Mouse (Mus musculus): Measurements from ENCODE around the gene Gpr132.

Gene Gpr132

GRCm38 (mm10) chr12:112868178-112869087 is at the start of gene Gpr132:
Gene Gpr132 (minus strand): TSS chr12:112868228.
- no peak for DNase-seq (ENCODE audit: low read depth)

DNA sequence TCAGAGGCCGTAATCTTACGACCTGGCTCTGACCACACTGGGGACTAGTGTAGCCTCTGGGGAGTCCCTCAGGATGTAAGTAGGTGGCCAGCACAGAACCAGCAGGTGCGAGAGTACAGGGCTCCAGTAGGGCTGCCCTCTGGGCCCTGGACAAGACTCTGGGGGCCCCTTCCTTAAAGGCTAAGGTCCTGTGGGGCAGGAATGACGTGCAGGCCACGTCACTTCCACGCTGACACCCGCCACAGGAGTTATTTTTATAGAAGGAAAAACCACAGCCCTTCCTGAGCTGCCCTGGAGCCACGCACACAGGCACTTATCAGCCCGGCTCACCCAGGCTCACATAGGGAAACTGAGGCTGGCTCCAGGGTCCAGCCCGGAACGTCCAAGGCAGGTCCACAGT is 49.5 kb upstream of the Gpr132 start:
- no peak for DNase-seq (ENCODE audit: low read depth)

GRCm38 (mm10) chr12:112916698-112917400 is 48.8 kb upstream of the Gpr132 start:
- DNase-seq (ENCODE audit: low read depth): no peak

GRCm38 (mm10) chr12:112915587-112915986 is 47.6 kb upstream of the Gpr132 start:
- no peak for DNase-seq (ENCODE audit: low read depth)

GRCm38 (mm10) chr12:112914527-112914926 is 46.5 kb upstream of the Gpr132 start:
- no peak for DNase-seq (ENCODE audit: low read depth)

DNA sequence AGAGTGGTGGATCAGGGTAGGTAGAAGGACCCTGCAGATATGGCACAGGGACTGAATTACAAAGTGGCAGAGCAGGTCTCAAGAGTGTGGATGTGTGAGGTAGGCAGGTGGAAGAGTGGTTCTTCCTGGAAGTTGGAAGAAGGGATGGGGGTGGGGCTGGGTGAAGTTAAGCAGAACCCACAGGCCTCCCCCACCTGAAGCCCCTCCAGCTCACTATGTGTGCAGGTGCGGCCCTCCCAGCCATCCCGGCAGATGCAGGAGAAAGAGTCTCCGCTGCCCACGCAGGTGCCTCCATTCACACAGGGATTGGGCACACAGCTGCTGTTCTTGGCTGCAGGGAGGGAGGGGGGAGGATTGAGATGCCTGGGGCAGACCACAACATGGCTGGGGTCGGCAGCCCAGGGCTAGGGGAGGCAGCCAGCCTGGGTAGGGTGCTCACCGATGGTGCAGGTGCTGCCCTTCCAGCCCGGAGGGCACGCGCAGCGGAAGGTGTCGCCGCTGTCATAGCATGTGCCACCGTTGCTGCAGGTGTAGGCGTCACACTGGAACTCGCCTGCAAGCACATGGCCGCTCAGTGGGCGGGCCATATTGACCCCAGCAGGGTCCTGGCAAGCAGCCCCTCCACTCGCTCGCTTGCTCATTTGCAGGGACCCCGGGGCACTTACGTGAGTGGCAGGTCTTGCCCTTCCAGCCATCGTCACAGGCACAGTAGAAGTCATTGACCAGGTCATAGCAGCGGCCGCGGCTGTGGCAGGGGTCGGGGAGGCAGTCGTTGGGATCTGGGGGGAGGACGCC is 45.1 kb upstream of the Gpr132 start:
- no peak for DNase-seq (ENCODE audit: low read depth)

- no peak for DNase-seq (ENCODE audit: low read depth)
These were observed 43.7 kb upstream of the Gpr132 start for GRCm38 (mm10) chr12:112911701-112912100.

GRCm38 (mm10) chr12:112908991-112909390 is 41.0 kb upstream of the Gpr132 start:
- no peak for DNase-seq (ENCODE audit: low read depth)

DNA sequence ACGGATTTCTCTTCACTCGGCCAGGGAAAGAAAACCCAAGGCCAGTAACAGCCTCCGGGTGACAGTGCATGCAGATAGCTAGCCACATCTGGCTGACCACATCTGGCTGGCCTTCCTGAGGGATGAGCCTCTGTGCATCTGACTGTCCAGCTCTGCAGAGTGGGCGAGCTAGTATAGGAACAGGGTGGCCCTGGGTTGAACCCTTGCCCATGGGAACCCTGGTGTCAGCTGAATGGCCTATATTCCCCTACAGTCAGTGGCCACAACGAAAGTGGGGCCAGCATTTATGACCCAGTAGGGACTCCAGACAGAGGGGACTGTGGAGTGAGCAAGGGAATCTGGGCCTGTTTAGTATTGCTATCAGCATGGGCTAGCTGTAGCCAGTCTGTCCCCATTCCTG is 37.0 kb upstream of the Gpr132 start:
- no peak for DNase-seq (ENCODE audit: low read depth)

- DNase-seq (ENCODE audit: low read depth): no peak
These were observed 35.9 kb upstream of the Gpr132 start for GRCm38 (mm10) chr12:112903941-112904340.

DNA sequence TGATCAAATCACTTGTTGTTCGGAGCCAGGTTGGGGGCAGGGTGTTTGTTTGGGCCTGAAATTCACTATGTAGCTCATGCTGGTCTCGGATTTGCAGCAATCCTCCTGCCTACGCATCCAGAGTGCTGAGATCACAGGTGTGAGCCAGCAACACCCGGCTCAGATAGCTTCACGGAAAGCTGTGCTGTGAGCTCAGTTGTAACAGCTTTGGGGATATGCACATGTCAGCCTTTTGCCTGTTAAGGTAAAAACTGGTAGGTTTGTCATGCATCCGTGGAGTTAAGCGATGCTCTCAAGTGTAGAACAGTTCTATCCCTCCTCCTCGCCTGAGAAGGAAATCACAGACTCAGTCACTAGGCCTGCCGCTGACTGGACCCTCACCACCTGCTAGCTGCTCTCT is 32.6 kb upstream of the Gpr132 start:
- no peak for DNase-seq (ENCODE audit: low read depth)

GRCm38 (mm10) chr12:112898960-112899359 is 30.9 kb upstream of the Gpr132 start:
- DNase-seq (ENCODE audit: low read depth): no peak

- DNase-seq (ENCODE audit: low read depth): no peak
These were observed 30.3 kb upstream of the Gpr132 start for GRCm38 (mm10) chr12:112898351-112898750.

GRCm38 (mm10) chr12:112897522-112898212 is 29.6 kb upstream of the Gpr132 start:
- no peak for DNase-seq (ENCODE audit: low read depth)

DNA sequence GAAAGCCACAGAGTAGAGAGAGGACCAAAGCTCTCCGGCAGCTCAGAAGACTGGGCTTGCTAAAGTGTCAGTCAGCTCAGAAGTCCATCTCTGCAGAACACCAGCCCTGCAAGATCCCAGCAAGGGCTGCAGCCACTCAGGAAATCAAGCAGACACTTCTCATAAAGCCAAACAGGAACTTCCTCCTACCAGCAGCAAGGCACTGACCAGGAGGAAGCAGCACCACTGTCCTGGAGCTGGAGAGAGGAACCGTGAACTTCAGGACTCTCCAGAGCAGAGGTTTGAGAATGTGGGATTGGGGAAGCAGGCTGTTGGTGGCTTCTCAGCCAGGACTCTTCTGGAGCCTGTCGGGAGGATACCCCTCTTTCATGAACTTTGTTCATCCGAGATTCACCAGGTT is 26.9 kb upstream of the Gpr132 start:
- DNase-seq (ENCODE audit: low read depth): no peak

DNA sequence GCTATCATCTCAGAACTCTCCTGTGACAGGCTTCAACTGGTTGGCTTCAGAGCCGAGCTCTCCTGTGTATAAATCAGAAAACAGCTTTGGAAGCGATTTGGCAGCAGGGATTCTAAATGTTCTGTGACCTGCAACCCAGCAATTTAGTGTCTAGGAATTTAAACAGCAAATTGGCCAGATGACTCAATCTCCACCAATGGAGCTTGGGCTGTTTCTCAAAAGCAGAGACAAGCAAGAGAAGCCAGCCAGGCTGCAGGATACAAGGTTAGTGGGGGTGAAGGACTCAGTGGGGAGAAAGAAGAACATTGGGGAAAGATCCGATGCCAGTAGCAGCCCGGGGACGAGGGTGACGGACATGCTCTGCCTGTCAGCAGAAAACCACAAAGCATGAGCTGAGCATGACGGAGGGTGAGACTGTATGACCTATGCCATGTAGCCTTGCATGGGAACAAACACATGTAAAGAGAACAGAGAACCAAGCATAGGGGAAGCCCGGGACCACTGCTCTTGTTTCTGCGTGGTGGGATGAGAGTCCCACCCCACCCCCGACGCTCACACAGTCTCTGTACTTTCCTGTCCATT is 26.4 kb upstream of the Gpr132 start:
- DNase-seq (ENCODE audit: low read depth): peak; percentile 39

- no peak for DNase-seq (ENCODE audit: low read depth)
These were observed 17.4 kb upstream of the Gpr132 start for GRCm38 (mm10) chr12:112885465-112885864.

DNA sequence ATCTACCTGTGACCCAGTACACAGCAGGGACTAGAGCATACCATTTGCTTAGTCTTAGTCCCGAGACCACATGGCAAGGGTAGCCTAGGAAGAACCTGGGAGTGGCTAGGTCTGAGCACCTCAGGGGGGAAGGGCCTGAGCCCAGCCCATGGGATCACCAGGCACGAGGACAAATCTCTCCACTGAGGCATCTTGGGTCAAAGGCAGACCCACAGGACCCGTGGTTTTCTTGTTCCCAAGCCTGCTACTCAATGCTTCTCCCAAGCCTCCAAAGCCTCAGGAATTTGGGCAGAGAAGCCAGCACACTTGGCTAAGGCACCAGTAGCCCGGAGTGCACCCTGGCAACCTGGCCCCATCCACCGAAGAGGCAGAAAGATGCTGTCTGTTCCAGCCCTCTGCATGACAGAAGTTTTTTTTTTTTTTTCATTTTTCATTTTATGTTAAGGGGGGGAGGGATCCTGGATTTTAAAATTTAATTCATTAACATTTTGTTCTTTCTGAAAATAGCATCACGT is 13.3 kb upstream of the Gpr132 start:
- peak; percentile 65 for DNase-seq (ENCODE audit: low read depth)

- no peak for DNase-seq (ENCODE audit: low read depth)
These were observed 12.6 kb upstream of the Gpr132 start for GRCm38 (mm10) chr12:112880661-112881060.

DNA sequence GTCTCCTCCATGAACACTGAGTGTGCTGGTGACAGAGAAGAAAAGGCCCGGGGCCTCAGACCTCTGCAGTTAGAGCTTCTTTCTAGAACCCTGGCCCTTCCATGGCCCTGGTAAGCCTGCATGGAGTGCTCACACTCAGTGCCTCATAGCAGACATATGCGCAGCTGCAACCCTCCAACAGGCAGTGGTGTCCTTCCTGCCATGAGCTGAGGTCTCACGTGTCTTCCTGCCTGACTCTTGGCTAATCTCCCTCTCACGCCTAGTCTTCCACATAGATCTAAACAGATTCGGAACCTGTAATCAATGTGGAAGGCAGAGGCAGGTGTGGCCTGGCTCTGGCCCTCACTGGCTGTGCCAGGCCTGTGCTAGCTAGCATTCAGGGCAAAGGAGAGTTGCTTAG is 11.7 kb upstream of the Gpr132 start:
- DNase-seq (ENCODE audit: low read depth): no peak

DNA sequence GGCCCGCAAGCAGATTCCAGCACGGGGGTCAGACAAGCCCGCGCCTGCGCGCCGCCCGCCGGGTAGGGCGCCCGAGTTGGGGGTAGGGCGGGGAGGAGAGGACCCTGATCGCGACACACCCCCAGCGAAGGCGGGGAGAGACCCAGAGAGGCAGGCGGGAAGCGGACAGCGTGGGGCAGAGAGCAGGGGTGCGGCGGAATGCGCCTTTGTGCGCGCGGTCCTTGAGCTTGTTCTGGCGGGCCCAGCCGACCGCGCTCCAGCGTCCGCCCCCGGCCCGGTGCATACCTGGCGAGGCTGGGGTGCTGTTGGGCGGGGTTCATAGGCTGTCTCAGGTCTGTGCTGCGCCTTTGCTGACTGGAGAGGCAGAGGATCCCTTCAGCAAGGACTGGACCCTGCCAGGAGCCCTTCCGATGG is 9.6 kb upstream of the Gpr132 start:
- DNase-seq (ENCODE audit: low read depth): no peak
